Mouse (Mus musculus) hindbrain, embryonic 16.5 days (tissue): ENCODE data around the gene Sptlc2. TPM values are rescaled to one million over a fixed set of nuclear protein-coding genes. Genes with fewer than 3 reads are reported as not detected.

Experiments
- ATAC-seq: fragments of 200-750 bp; cut with Nextera tagmentation; 2 replicates; pipeline ENCODE4 v1.8.0; 2017; ENCODE audit warnings: moderate TSS enrichment, moderate library complexity
- H3K27ac ChIP-seq: fragments of 300-500 bp; sonication (generic); 2 replicates; pipeline ENCODE4 v1.5.1; 2014; ENCODE audit warnings: low read depth, mild to moderate bottlenecking, control low read depth, low read length, moderate library complexity
- H3K27me3 ChIP-seq: fragments of 300-500 bp; sonication (generic); replicated peaks from 2 replicates; pipeline ENCODE4 v1.6.1; 2014; ENCODE audit warnings: low read length; ENCODE audit not compliant: control insufficient read depth, insufficient read depth
- H3K36me3 ChIP-seq: fragments of 300-500 bp; sonication (generic); 2 replicates; pipeline ENCODE4 v1.6.1; 2014; ENCODE audit warnings: mild to moderate bottlenecking, low read length, moderate library complexity, mixed read lengths; ENCODE audit not compliant: control insufficient read depth, insufficient read depth
- H3K4me1 ChIP-seq: fragments of 300-500 bp; sonication (generic); 2 replicates; pipeline ENCODE4 v1.6.1; 2014; ENCODE audit warnings: low read depth, low read length; ENCODE audit not compliant: control insufficient read depth, insufficient read depth
- H3K4me2 ChIP-seq: fragments of 300-500 bp; sonication (generic); 2 replicates; pipeline ENCODE4 v1.6.1; 2014; ENCODE audit warnings: mild to moderate bottlenecking, low read length, control low read depth, moderate library complexity
- H3K4me3 ChIP-seq: fragments of 300-500 bp; sonication (generic); 2 replicates; pipeline ENCODE4 v1.5.1; 2014; ENCODE audit warnings: mild to moderate bottlenecking, low read length, control low read depth, moderate library complexity
- H3K9ac ChIP-seq: fragments of 300-500 bp; sonication (generic); 2 replicates; pipeline ENCODE4 v1.6.1; 2014; ENCODE audit warnings: low read depth, mild to moderate bottlenecking, control low read depth, low read length, moderate library complexity
- H3K9me3 ChIP-seq: fragments of 300-500 bp; sonication (generic); 2 replicates; pipeline ENCODE4 v1.6.1; 2014; ENCODE audit warnings: mild to moderate bottlenecking, low read length, moderate library complexity; ENCODE audit not compliant: control insufficient read depth
- WGBS: fragments of 180-500 bp; shearing (Covaris S2); extraction: QIAGEN DNeasy Blood & Tissue Kit; methylation state at CpG from one replicate; pipeline ENCODE4 v1.1.7; 2014; 5-methylcytosine and 5-hydroxymethylcytosine counted together
- polyA plus RNA-seq: library from polyadenylated mRNA; unstranded; fragments of >200 nt; fragmentation: Nextera tagmentation; extraction: Ambion mirVana; gene quantifications from 2 replicates; pipeline ENCODE4 v1.2.1, GENCODE M21; 2015

The Sptlc2 gene
- 64.8 and 68.5 TPM in 2 replicates for polyA plus RNA-seq

DNA sequence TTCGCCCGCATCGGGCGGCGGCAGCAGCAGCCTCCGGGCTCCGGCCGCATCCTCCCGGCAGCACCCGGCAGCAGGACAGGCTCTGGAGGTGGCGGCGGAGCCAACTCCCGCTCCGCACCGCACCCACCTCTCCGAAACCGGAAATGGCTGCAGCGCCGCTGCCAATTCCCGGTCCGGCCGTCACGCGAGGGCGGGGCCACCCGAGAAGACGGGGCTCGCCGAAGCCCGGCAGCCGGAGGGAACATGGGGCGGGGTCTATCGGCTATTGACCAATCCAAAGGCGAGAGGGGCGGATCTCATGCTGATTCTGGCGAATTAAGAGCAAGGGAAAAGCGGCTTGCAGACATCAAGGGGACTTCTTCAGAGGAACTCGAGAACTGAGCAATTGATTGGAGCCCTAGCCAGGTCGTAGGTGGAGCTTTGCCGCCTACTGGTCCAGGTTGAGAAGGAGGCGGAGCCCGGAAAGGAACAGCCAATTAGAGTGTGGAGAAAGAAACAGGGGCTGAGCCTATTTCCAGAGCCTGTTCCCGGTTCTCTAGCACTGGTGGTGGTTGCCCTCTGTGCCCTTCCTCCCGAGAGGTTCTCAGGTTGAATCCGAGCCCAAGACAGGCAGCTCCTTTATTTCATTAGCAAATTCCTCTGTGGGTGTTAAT lies at the start of gene Sptlc2:
Sptlc2 (minus strand) TSS at position 234 of the 653 bp plus-strand sequence.
- Histone ChIP-seq H3K4me3 (peak within 1 kb of the TSS; percentile 100), H3K9ac (peak within 1 kb of the TSS; percentile 94), H3K4me2 (peak within 1 kb of the TSS; percentile 95), H3K27ac (peak within 1 kb of the TSS; percentile 85), H3K36me3 (no peaks in the 10 kb centered on the region), H3K4me1 (peaks cover 15% of the 10 kb centered on the region), H3K27me3 (no peaks in the 10 kb centered on the region), H3K9me3 (no peaks in the 10 kb centered on the region)
- peak; percentile 99 for ATAC-seq
- under 1% methylated on average over 45 of the region's 45 CpGs for WGBS

DNA sequence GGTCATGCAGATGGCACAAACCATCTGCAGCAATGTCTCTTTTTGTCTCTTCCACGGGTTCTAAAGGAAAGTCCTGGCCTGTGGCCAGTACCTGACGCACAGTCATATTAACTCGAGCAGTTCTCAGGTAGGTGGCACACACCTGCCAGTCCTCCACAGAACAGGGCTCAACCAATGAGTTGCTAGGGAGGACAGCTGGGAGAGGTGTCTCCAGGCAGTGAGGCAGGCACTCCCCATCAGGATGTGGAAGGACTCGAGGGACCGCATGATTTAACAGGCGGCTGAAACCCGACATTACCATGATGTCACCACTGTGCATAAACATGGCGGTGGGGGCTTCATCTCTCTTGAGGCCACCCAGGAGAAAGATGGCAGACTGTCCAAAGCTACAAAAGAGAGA lies 40.7 kb upstream of the Sptlc2 start:
- Histone ChIP-seq H3K4me2 (no peak overlapping the region), H3K36me3 (peaks cover 50% of the 10 kb centered on the region)
- ATAC-seq, result no peak

DNA sequence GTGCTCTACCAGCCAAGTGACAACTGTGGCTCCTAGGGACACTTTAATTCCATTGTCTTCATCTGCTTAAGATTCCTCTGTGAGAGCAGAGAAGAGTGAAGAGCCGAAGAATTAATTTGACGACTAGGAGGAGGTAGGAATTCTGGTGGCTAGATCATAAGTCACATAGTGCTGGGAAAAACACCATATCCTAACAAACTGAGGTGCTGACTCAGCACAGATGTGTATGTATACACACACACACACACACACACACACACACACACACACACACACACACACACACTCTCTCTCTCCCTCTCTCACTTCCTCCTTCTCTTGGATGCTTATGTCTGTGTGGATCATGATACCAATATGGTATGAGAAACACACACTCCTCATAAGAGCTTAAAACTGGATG lies 40.1 kb upstream of the Sptlc2 start:
- Histone ChIP-seq H3K36me3 (peaks cover 45% of the 10 kb centered on the region), H3K9ac (no peak overlapping the region), H3K4me1 (no peaks in the 10 kb centered on the region), H3K27ac (no peak overlapping the region), H3K4me2 (no peak overlapping the region), H3K27me3 (no peaks in the 10 kb centered on the region), H3K9me3 (no peaks in the 10 kb centered on the region), H3K4me3 (no peak overlapping the region)
- ATAC-seq, result no peak
- 88% methylated on average over 2 of the region's 2 CpGs for WGBS

More for the DNA sequence above, 40.7 kb upstream of the Sptlc2 start:
- Histone ChIP-seq H3K9ac (no peak overlapping the region), H3K27ac (no peak overlapping the region), H3K4me3 (no peak overlapping the region), H3K27me3 (no peaks in the 10 kb centered on the region), H3K4me1 (no peaks in the 10 kb centered on the region), H3K9me3 (no peaks in the 10 kb centered on the region)
- WGBS, result 82% methylated on average over 8 of the region's 8 CpGs

DNA sequence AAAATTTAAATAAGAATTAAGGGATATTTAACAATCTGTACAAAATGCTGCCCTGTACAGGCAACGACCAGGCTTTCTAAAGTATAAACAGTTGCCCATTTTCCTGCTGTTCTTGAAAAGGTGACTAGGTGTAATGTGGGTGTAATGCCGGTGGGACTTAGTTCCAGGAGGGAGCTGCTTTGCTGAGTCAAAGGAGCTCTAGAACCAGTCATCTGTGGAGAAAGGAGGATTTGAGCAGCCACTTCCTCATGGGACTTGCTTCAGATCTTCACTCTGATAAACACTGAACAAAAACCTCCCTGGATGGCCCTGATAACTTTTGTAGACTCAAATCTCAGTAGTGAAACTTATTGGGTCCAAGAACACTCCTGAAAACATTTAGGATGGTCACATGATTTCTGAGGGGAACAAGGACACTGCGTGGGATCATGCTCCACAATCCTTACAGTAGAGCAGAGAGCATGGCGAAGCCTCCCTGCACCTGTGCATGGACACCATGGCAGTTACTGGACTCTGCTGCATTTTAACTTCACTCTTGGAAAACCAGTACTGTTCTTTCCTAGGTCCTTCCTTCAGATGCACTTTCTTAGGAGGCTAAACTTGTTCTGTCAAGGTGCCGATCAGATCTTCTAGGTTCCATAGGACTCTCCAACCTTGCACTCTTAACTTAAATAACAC lies 38.3 kb upstream of the Sptlc2 start:
- no peaks in the 10 kb centered on the region for H3K4me1 ChIP-seq
- no peaks in the 10 kb centered on the region for H3K27me3 ChIP-seq
- no peaks in the 10 kb centered on the region for H3K9me3 ChIP-seq
- H3K4me3 ChIP-seq, result no peak overlapping the region
- no peak overlapping the region for H3K27ac ChIP-seq
- peaks cover 42% of the 10 kb centered on the region for H3K36me3 ChIP-seq
- no peak overlapping the region for H3K4me2 ChIP-seq
- no peak for ATAC-seq
- WGBS, result 94% methylated on average over 5 of the region's 5 CpGs
- no peak overlapping the region for H3K9ac ChIP-seq

DNA sequence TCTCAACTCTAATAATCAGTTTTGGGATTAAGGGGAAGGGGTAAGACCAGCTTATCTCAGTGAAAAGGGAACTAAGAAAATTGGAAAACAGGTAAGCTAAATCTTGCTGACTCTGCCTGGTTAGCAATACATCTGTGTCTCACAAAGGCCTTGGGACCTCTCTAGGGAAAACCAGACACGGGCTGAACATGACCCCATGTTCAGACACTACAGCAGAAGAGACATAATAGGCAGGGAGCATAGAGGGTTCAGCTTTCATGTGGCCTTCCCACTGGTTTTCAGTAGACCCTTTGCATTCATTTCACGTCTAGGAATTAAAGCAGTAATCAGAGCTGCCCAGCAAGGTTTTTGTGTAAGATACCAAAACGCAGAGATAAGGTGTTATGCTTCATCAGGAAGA lies 36.4 kb upstream of the Sptlc2 start:
- no peak overlapping the region for H3K4me2 ChIP-seq
- H3K4me1 ChIP-seq, result peaks cover 1% of the 10 kb centered on the region
- 30% methylated on average over 3 of the region's 3 CpGs for WGBS
- H3K36me3 ChIP-seq, result peaks cover 26% of the 10 kb centered on the region
- no peaks in the 10 kb centered on the region for H3K27me3 ChIP-seq
- H3K9me3 ChIP-seq, result no peaks in the 10 kb centered on the region
- ATAC-seq, result no peak
- H3K27ac ChIP-seq, result no peak overlapping the region
- H3K4me3 ChIP-seq, result no peak overlapping the region
- H3K9ac ChIP-seq, result no peak overlapping the region

DNA sequence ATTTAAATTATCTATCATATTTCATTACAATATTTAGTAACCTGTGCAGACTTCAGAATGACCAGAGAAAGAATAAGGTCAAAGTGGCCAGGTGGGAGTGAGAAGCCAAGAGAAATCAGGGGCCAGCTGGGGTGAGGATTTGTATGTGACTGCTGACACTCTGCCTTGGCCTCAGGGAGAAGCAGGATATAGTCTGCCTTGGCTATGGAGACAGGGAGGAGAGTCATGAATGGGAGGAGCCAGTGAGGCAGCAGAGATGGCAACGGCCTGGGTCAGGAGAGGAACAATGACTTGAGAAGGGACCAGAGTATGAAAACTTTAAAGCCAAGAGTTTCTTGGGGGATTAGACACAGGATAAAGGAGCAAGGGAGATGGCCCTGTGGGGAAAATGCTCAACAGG lies 35.5 kb upstream of the Sptlc2 start:
- Histone ChIP-seq H3K27ac (no peak overlapping the region), H3K4me1 (peaks cover 8% of the 10 kb centered on the region), H3K4me2 (no peak overlapping the region), H3K9ac (no peak overlapping the region), H3K36me3 (peaks cover 18% of the 10 kb centered on the region), H3K4me3 (no peak overlapping the region), H3K9me3 (no peaks in the 10 kb centered on the region), H3K27me3 (no peaks in the 10 kb centered on the region)
- 24% methylated on average over 1 of the region's 1 CpGs for WGBS
- no peak for ATAC-seq

DNA sequence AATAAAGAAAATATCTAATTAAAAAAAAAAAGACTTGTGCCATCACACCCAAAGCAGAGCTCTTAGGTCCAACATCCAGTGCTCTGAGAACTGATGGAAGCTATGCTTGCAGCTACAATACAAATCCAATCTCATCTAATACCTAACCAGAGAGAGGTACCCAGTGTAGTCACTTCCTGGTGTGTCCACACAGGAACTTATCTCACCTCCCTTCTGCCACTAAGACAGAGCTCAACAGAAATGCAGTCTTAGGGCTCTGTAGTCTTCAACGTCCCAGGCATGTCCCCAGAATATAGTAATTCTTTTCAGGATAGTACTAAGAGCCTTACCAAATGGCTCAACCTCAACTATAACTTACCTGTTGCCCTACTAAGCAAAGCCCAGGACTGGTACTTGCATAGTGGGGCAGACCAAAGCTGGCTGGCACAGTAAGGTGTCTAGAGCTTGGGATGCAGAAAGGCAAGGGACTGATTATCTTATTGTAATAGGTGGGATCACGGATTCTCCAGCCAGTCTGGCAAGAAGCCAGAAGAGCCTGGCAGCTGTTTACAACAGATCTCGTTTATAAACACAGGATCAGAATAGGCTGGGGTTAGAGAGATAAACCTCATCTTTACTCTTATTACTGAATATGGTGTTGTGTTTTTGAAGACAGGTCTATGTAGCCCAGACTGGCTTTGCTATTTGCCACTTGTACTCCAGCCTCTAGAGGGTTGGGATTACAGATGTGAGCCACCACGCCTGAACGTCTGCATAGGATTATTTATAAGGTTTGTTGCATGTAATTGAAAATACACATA lies 33.8 kb upstream of the Sptlc2 start:
- no peaks in the 10 kb centered on the region for H3K27me3 ChIP-seq
- no peak for ATAC-seq
- H3K4me1 ChIP-seq, result peaks cover 9% of the 10 kb centered on the region
- H3K4me2 ChIP-seq, result no peak overlapping the region
- H3K9me3 ChIP-seq, result no peaks in the 10 kb centered on the region
- no peak overlapping the region for H3K9ac ChIP-seq
- H3K36me3 ChIP-seq, result peaks cover 6% of the 10 kb centered on the region; the same call in 1 of the 2 replicates
- WGBS, result 57% methylated on average over 5 of the region's 5 CpGs
- H3K4me3 ChIP-seq, result no peak overlapping the region
- H3K27ac ChIP-seq, result no peak overlapping the region

DNA sequence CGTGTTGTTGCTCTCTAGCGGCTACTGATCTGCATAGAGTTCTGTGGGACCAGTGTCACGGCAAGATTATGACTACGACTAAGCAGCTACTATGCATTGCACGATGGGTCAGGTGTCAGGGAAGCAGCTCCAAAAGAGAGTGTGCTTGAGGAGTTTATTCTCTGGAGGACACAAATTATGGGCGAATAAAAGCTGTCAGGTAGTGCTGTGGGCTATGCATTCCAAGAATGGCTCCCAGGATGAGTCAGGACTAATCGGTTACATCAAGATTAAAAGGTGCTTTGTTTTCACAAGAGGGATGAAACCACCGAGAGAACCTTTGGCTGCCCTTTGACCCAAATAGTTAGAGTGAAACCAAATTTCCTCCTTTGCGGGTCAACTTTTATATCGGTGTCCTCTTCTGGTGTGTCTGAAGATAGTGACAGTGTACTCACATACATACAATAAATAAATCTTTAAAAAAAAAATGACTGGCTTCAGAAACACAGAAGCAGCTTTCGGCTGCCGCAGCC lies 31.9 kb upstream of the Sptlc2 start:
- no peak overlapping the region for H3K27ac ChIP-seq
- WGBS, result 66% methylated on average over 12 of the region's 12 CpGs
- H3K36me3 ChIP-seq, result no peaks in the 10 kb centered on the region
- no peak overlapping the region for H3K4me2 ChIP-seq
- H3K4me3 ChIP-seq, result no peak overlapping the region
- ATAC-seq, result no peak
- no peaks in the 10 kb centered on the region for H3K9me3 ChIP-seq
- H3K27me3 ChIP-seq, result no peaks in the 10 kb centered on the region
- no peak overlapping the region for H3K9ac ChIP-seq
- peaks cover 9% of the 10 kb centered on the region for H3K4me1 ChIP-seq

DNA sequence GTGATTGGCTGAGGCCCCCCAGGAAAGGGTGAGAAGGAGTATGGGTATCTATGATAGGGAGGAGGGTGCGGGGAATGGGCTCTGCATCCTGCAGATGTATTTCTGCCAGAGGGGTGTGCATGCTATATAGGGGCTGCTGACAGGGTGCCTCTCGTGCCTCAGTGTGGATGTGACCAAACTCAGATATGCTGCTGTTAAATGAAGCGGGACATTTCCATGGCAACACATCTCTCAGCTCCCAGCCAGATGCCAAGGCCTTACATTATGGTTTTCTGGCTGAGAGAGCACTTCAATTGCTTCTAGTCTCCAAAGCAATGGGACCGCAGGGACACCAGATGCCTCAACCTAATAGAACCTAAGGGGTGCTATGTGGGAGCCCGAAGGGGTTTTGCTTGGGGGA lies 30.8 kb upstream of the Sptlc2 start:
- no peak overlapping the region for H3K4me2 ChIP-seq

More for the DNA sequence above, 30.8 kb upstream of the Sptlc2 start:
- Histone ChIP-seq H3K4me3 (no peak overlapping the region), H3K27ac (peak overlapping the region; percentile 75), H3K9ac (no peak overlapping the region), H3K4me1 (peaks cover 9% of the 10 kb centered on the region), H3K9me3 (no peaks in the 10 kb centered on the region), H3K27me3 (no peaks in the 10 kb centered on the region), H3K36me3 (no peaks in the 10 kb centered on the region)
- WGBS, result 14% methylated on average over 5 of the region's 5 CpGs
- peak; percentile 92 for ATAC-seq
